Mouse (Mus musculus): ENCODE data around the gene Gm10375. TPM values are rescaled to one million over a fixed set of nuclear protein-coding genes. Genes with fewer than 3 reads are reported as not detected.
"Not testable (repeated sequence)": the region's sequence is repeated elsewhere in the genome, so short reads cannot be mapped to it uniquely, and the experiment has no call there.

Gm10375 gene
- total RNA-seq (2021) (not detected), polyA plus RNA-seq (2012; rRNA removed) (not detected in 2 replicates)
- long read RNA-seq, result 0 reads

- not testable (repeated sequence) for DNase-seq
Measured at GRCm38 (mm10) chr14:43607913-43608312, at the start of gene Gm10375. Gm10375 (minus strand) TSS chr14:43608013.

DNA sequence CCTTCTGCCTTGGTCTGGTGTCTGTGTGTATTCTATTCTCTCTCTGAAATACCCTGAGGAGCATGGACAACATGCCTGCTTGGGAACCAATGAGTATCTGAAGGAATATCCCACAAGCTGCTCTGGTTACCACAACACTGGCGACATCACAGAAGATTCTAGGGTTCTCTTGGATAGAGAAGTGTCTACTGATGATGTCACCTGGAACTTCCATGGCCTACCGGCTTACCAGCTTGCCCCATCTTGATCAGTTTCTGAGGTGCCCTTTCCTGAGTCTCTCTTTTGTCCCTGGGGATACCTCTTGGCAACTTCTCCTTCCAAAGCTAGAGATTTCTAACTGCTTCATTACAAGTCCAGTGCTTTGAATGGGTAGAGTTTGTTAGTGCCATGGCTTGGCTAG, 28.8 kb downstream of the Gm10375 start, which contains the start of gene Gm17654:
Gene Gm17654 (minus strand): TSS at position 101 of the 400 bp plus-strand sequence.
- not testable (repeated sequence) for DNase-seq

DNA sequence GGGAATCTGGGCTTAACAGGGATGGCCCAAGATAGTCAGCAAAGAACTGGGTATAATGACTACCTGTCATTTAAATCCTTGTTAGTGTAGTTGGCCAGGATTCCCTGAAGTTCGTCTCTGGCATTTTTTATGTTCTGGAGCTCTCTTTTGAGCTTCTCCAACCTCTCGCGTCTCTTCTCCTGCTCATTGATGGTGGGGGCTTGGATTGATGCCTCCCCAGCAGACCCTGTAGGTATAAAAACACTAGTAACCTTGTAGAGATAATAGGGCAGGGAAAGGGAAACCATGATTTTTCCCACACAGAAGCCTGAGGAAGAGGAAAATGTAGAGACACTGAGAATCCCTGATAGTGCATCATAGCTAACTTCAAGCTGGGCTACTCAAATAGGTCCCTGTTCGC, 29.8 kb downstream of the Gm10375 start:
- DNase-seq, result not testable (repeated sequence)

Other genes with a start within 250 kb of the Gm10375 start
- gene Gm8138, start 191.7 kb downstream of the Gm10375 start, total RNA-seq (2021), result not detected
- gene Gm8138, start 191.7 kb downstream of the Gm10375 start, polyA plus RNA-seq (2012; rRNA removed), result not detected in 2 replicates
- not detected for gene Gm5799, start 64.4 kb downstream of the Gm10375 start, total RNA-seq (2021)
- not detected in 2 replicates for gene Gm5799, start 64.4 kb downstream of the Gm10375 start, polyA plus RNA-seq (2012; rRNA removed)
- gene Gm17654, start 28.9 kb downstream of the Gm10375 start, total RNA-seq (2021), result not detected
- gene Gm17654, start 28.9 kb downstream of the Gm10375 start, polyA plus RNA-seq (2012; rRNA removed), result not detected in 2 replicates
- gene Gm8165, start 69.2 kb upstream of the Gm10375 start, total RNA-seq (2021), result not detected
- not detected in 2 replicates for gene Gm8165, start 69.2 kb upstream of the Gm10375 start, polyA plus RNA-seq (2012; rRNA removed)
- gene Gm7324, start 89.8 kb upstream of the Gm10375 start, total RNA-seq (2021), result 1 to 10 TPM in 1 of 2 experiments, under 1 TPM in 1; 0.75 to 1.9 TPM
- not detected in 2 replicates for gene Gm7324, start 89.8 kb upstream of the Gm10375 start, polyA plus RNA-seq (2012; rRNA removed)
- not detected for gene Gm16506, start 119.5 kb upstream of the Gm10375 start, total RNA-seq (2021)
- not detected in 2 replicates for gene Gm16506, start 119.5 kb upstream of the Gm10375 start, polyA plus RNA-seq (2012; rRNA removed)
- gene Gm6526, start 139.9 kb upstream of the Gm10375 start, total RNA-seq (2021), result not detected
- gene Gm6526, start 139.9 kb upstream of the Gm10375 start, polyA plus RNA-seq (2012; rRNA removed), result not detected in 2 replicates
- gene Gm8180, start 176.7 kb upstream of the Gm10375 start, total RNA-seq (2021), result not detected
- not detected in 2 replicates for gene Gm8180, start 176.7 kb upstream of the Gm10375 start, polyA plus RNA-seq (2012; rRNA removed)

All from adrenal gland, adult 2 months (tissue).